Mouse (Mus musculus) embryonic fibroblast, embryonic 13.5 days (primary cell): Measurements from ENCODE around the gene Rnf169. TPM values are rescaled to one million over a fixed set of nuclear protein-coding genes. Genes with fewer than 3 reads are reported as not detected.
"Not testable (repeated sequence)": the region's sequence is repeated elsewhere in the genome, so short reads cannot be mapped to it uniquely, and the experiment has no call there.

Experiments
- H3K27ac ChIP-seq: 2 replicates; pipeline ENCODE4 v1.5.1; 2012; ENCODE audit warnings: low read length, control low read depth, inconsistent platforms; ENCODE audit not compliant: insufficient read depth
- H3K4me1 ChIP-seq: 2 replicates; pipeline ENCODE4 v1.6.1; 2011; ENCODE audit warnings: low read length; ENCODE audit not compliant: control insufficient read depth, insufficient read depth
- H3K4me3 ChIP-seq: 2 replicates; pipeline ENCODE4 v1.5.1; 2011; ENCODE audit warnings: mild to moderate bottlenecking, control low read depth, low read length; ENCODE audit not compliant: insufficient read depth
- CTCF ChIP-seq: IDR thresholded peaks from 2 replicates; pipeline ENCODE4 v1.5.1; 2011; ENCODE audit warnings: mild to moderate bottlenecking, control low read depth, low read length, moderate library complexity, borderline replicate concordance; ENCODE audit not compliant: insufficient read depth
- POLR2A ChIP-seq: IDR thresholded peaks from 2 replicates; pipeline ENCODE4 v1.6.1; 2011; ENCODE audit warnings: low read depth, mild to moderate bottlenecking, control low read depth, low read length, moderate library complexity
- polyA plus RNA-seq: library from polyadenylated mRNA; stranded (reverse); fragments of >200 nt; gene quantifications from 2 replicates; pipeline ENCODE4 v1.2.4, GENCODE M21; 2011; ENCODE audit warnings: low read depth; ENCODE audit not compliant: missing spikeins, insufficient read length

Rnf169 gene
- polyA plus RNA-seq, 1 experiment = 22.8 TPM

GRCm38 (mm10) chr7:99969151-99969550 is 11.1 kb downstream of the Rnf169 start:
- Histone ChIP-seq H3K4me1 (peaks cover 20% of the 10 kb centered on the region), H3K4me3 (no peak overlapping the region), H3K27ac (no peak overlapping the region)
- TF ChIP-seq POLR2A = no peak
- no peak for TF ChIP-seq CTCF

DNA sequence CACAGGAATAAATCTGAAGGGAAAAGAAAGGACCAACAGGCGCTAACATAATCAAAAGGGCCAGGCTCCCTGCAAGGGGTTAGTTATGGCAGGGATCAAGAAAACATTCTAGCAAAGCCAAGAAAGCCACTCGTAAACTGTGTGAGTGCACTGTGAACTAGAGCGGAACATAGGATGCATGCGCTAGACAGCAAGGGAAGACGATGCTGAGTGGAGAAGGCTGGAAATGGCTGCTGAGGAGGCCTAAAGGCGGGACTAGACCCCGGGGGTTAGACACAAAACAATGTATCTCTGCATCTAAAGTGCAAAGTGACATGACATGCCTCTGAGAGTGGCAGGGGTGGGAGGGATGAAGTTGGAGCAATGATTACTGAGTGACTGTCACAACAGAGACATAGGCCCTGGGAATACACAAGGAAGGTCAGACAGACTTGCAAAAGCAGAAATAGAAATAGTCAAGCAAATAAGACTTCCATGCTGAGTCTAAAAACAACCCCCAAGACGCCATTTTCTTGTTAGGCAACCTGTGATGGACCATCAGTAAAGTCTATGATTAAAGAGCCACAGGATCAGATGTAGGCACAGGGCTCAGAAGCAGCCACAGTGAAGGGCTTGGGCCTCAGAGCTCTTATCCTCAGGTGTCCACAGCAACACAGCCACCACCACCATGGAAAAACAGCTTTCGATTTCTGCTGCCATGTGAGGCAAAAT is 14.1 kb downstream of the Rnf169 start:
- TF ChIP-seq POLR2A = no peak
- no peak for TF ChIP-seq CTCF
- Histone ChIP-seq H3K27ac (no peak overlapping the region), H3K4me1 (peaks cover 18% of the 10 kb centered on the region), H3K4me3 (no peak overlapping the region)

- peaks cover 18% of the 10 kb centered on the region for H3K4me1 ChIP-seq
- TF ChIP-seq POLR2A = no peak
- no peak for TF ChIP-seq CTCF
- H3K4me3 ChIP-seq = no peak overlapping the region
- H3K27ac ChIP-seq = peak overlapping the region; percentile 42
Measured at GRCm38 (mm10) chr7:99965020-99965841, 15.0 kb downstream of the Rnf169 start.

DNA sequence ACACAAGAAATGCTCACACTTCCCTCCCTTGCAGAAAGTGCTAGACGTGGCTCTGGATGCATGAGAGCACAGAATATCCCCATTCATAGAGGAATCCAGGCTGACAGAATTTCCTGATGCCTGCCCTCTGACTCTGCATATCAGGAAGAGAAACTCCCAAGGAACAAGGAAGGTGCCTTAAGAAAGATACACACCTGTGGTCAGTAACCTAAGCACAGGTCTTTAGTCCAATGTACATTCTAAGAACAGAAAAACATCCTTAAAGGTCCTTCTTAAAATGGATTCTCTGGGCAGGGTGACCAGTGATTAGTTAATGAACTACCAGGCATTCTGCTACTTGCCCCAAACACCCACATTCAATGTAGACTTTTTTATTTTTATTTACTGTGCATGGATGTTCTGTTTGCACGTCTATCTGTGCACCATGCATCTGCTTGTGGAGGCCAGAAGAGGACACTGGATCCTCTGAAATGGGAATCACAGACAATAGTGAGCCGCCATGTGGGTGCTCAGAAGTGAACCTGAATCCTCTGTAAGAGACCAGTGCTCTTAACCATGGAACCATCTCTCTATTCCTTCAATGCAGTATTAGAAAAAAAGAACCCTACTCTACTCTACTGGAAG is 16.9 kb downstream of the Rnf169 start:
- TF ChIP-seq CTCF (no peak), POLR2A (no peak)
- no peak overlapping the region for H3K27ac ChIP-seq
- peaks cover 18% of the 10 kb centered on the region for H3K4me1 ChIP-seq
- no peak overlapping the region for H3K4me3 ChIP-seq

GRCm38 (mm10) chr7:99962536-99963236 is 17.6 kb downstream of the Rnf169 start:
- no peak overlapping the region for H3K4me3 ChIP-seq
- H3K4me1 ChIP-seq = peaks cover 18% of the 10 kb centered on the region
- H3K27ac ChIP-seq = no peak overlapping the region
- TF ChIP-seq POLR2A (no peak), CTCF (no peak)

DNA sequence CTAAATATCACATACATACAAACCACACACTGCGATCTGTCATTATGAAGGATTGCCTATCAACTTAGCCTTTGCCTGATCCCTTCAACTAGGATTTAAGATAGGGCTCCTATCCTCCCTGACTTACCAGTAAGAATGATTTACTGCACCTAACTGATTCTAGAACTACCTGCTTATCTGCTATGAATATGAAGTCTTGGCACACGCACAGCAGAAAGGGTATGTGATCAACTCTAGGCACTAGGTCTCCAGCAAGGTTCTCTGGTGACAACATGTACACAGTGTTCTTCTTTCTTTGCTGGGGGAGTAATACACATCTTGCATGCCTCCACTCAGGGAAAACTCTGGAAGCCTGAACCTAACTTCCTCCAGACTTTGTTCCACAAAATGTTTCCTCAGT is 18.7 kb downstream of the Rnf169 start:
- H3K4me1 ChIP-seq = peaks cover 15% of the 10 kb centered on the region
- no peak for TF ChIP-seq POLR2A
- TF ChIP-seq CTCF = no peak
- no peak overlapping the region for H3K27ac ChIP-seq
- no peak overlapping the region for H3K4me3 ChIP-seq

GRCm38 (mm10) chr7:99960571-99960970 is 19.7 kb downstream of the Rnf169 start:
- not testable (repeated sequence) for H3K27ac ChIP-seq, H3K4me3 ChIP-seq, H3K4me1 ChIP-seq

- no peak for TF ChIP-seq POLR2A
- no peak for TF ChIP-seq CTCF
- H3K4me3 ChIP-seq = no peak overlapping the region
- no peak overlapping the region for H3K27ac ChIP-seq
- H3K4me1 ChIP-seq = peaks cover 2% of the 10 kb centered on the region
Measured at GRCm38 (mm10) chr7:99957226-99957965, 22.9 kb downstream of the Rnf169 start.

GRCm38 (mm10) chr7:99956095-99956494 is 24.2 kb downstream of the Rnf169 start:
- Histone ChIP-seq H3K4me1 (peaks cover 2% of the 10 kb centered on the region), H3K4me3 (no peak overlapping the region), H3K27ac (no peak overlapping the region)
- TF ChIP-seq POLR2A = no peak
- no peak for TF ChIP-seq CTCF

DNA sequence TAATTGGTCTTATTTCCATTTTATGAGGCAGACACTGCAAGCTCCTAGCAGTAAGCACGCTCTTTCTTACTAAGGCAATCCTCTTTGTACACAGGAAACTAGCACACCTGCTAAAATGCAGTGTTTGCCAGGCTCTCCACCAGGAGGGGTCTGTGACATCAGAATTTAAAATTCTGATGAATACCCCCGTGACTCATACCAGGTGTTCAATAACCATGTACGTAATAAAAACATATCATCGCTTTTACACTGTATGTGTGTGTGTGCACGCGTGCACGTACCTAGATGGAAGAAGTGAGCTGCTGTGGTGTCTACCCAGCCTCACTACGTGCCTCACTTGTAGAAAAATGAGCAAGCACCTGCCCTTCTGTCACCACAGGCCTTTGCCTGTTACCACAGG is 26.0 kb downstream of the Rnf169 start:
- no peak overlapping the region for H3K4me3 ChIP-seq
- TF ChIP-seq POLR2A = no peak
- no peak for TF ChIP-seq CTCF
- H3K4me1 ChIP-seq = peaks cover 2% of the 10 kb centered on the region
- no peak overlapping the region for H3K27ac ChIP-seq
